Mouse (Mus musculus): ENCODE measurements at regions not wholly inside any gene's neighbourhood (a gene's known extent, or its start where the extent isn't known, plus 50 kb on each side); places are given as distances from the start of the nearest gene placed in this dataset.

DNA sequence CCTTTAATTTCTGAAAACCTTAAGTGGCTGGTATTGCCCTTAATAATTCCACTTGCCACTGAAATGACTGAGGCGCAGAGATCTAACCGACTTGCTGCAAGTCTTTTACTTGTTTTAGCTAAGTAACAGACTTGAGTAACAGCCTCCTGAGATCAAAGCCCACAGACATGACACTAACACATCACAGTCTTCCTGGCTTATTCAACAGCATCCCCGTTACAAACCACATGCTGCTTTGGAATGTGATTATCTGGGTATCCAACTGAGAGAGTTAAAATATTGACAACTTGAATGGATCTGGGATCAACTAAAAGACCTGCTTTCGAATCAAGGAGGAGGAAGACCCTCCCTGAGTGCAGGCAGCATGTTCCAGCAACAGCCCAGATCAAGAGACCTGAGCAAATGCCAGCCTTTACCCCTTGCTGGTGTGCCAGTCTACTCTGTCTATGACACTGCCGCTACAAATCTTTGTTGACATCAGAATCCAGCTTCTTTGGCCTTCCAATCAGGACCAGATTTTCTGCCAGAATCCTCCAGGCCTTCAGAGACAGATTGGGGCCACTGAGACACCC lies 258.7 kb upstream of the Fermt1 start:
- Histone ChIP-seq H3K4me1 (ENCODE audit: control insufficient read depth, insufficient read depth, low read length) (no peaks in the 10 kb centered on the region), H3K4me3 (ENCODE audit: insufficient read depth, low read length) (no peak overlapping the region), H3K27ac (ENCODE audit: insufficient read depth, low read length) (no peak overlapping the region)
- no peak for TF ChIP-seq POLR2A (IDR thresholded peaks at IDR 0.05; ENCODE audit: extremely low read depth, insufficient read depth, low read length)
- no peak for TF ChIP-seq CTCF (IDR thresholded peaks at IDR 0.05; ENCODE audit: extremely low read depth, insufficient read depth, low read length)

DNA sequence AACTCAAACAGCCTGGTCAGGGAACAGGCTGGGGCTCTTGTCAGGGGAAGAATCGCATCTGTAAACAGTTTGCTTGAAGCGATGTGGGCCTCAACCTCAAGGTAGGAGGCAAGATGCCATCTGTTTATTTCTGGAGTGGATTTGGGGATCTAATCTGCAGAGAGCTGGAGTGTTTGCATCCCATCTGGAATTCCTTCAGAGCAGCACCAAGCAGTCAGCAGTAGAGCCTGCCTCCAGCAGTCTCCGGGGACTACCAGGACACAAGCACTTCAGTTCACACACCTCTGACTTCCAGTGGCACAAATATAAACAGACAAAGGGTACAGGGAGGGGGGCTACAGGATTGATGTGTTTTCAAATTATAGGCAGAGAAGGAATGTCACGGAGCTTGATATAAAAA lies 262.8 kb upstream of the Fermt1 start:
- Histone ChIP-seq H3K4me1 (ENCODE audit: control insufficient read depth, insufficient read depth, low read length) (no peaks in the 10 kb centered on the region), H3K4me3 (ENCODE audit: insufficient read depth, low read length) (no peak overlapping the region), H3K27ac (ENCODE audit: insufficient read depth, low read length) (no peak overlapping the region)
- no peak for TF ChIP-seq POLR2A (IDR thresholded peaks at IDR 0.05; ENCODE audit: extremely low read depth, insufficient read depth, low read length)
- no peak for TF ChIP-seq CTCF (IDR thresholded peaks at IDR 0.05; ENCODE audit: extremely low read depth, insufficient read depth, low read length)

DNA sequence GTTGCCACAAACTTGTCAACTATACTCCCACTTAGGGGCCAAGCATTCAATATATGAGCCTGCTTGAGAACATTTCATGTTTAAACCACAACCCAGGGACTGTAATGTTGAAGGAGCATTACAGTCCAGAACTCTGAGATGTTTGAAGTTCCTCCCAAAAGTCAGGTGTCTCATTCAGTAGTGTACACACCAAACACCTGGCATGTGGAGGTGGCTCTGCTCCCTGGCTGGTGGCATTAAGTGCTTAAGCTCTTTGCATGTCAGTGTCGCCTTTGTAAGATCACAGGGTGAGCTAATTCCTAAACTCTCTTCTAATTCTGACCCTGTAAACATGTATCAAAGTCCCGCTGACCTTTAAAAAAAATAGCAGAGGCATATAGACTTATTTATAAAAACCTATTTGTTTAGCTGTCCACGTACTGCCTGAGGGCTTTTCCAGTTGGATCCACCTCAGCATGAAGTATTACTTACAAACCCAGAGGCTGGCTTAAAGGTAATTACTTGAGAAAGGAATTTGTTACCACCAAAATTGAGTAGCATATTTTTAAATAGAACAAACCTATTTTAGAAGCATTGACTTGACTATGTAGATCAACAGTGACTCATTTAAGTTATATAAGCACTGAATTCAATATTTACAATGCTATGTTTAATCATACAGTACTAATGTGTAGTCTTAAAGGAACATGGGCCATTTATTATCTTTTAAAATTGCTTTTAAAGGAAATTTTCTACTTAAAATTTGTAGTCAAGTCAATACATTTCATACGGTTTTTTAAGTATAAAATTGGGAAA lies 276.3 kb upstream of the Fermt1 start:
- TF ChIP-seq CTCF (IDR thresholded peaks at IDR 0.05; ENCODE audit: extremely low read depth, insufficient read depth, low read length) (no peak), POLR2A (IDR thresholded peaks at IDR 0.05; ENCODE audit: extremely low read depth, insufficient read depth, low read length) (no peak)
- Histone ChIP-seq H3K4me1 (ENCODE audit: control insufficient read depth, insufficient read depth, low read length) (no peaks in the 10 kb centered on the region), H3K4me3 (ENCODE audit: insufficient read depth, low read length) (no peak overlapping the region), H3K27ac (ENCODE audit: insufficient read depth, low read length) (no peak overlapping the region)

DNA sequence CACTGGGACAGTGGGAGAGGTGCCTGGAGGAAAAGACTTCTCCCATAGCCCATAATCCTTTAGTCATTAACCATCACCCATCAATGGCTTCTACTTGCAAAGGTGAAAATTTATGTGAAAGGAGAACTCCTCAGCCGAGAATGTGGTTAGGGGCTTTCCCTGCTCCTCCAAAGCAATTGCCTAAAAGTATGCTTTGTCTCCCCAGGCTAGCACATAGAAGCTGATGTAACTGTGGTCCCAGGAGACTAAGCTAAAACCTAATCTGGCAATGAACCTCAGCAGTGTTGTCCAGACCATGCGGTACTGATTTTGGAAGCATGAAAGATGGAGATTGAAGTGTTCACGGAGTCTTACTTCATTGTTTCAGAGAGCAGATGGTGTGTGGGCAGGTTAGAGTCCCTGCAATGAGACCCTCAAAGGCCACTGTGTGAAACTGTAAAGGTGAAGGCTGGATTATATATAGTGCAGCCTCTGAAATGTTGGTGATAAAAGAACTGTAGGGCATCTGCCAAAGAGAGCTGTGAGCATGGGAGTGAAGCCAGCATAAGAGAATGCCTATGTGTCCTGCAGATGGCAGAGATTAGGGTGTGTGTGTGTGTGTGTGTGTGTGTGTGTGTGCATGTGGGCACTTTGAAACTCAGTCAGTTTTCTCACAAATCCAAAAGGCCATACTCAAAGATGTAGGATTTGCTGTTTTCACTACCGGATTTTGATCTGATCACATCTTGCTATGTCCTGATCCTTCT lies 289.6 kb upstream of the Fermt1 start:
- Histone ChIP-seq H3K27ac (ENCODE audit: insufficient read depth, low read length) (no peak overlapping the region), H3K4me3 (ENCODE audit: insufficient read depth, low read length) (no peak overlapping the region), H3K4me1 (ENCODE audit: control insufficient read depth, insufficient read depth, low read length) (no peaks in the 10 kb centered on the region)
- no peak for TF ChIP-seq CTCF (IDR thresholded peaks at IDR 0.05; ENCODE audit: extremely low read depth, insufficient read depth, low read length)
- no peak for TF ChIP-seq POLR2A (IDR thresholded peaks at IDR 0.05; ENCODE audit: extremely low read depth, insufficient read depth, low read length)

DNA sequence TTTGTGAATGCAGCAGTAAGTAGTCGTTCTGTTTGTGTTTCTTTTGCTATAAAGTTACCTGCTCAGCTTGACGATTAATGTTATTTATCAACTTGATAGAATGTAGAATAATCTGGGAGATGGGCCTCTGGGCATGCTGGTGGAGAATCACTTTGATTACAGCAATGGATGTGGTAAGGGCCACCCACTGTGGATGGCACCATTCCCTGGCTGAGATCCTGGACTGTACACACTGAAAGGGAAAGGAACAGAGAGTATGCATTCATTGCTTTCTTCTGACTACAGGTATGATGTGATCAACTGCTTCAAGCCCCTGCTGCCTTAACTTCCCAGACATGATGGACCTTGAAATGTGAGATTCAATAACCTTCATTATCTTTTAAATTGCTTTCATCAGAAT lies 299.8 kb upstream of the Bmp2 start:
- Histone ChIP-seq H3K27ac (ENCODE audit: insufficient read depth, low read length) (no peak overlapping the region), H3K4me1 (ENCODE audit: control insufficient read depth, insufficient read depth, low read length) (no peaks in the 10 kb centered on the region), H3K4me3 (ENCODE audit: insufficient read depth, low read length) (no peak overlapping the region)
- TF ChIP-seq CTCF (IDR thresholded peaks at IDR 0.05; ENCODE audit: extremely low read depth, insufficient read depth, low read length): no peak
- no peak for TF ChIP-seq POLR2A (IDR thresholded peaks at IDR 0.05; ENCODE audit: extremely low read depth, insufficient read depth, low read length)

DNA sequence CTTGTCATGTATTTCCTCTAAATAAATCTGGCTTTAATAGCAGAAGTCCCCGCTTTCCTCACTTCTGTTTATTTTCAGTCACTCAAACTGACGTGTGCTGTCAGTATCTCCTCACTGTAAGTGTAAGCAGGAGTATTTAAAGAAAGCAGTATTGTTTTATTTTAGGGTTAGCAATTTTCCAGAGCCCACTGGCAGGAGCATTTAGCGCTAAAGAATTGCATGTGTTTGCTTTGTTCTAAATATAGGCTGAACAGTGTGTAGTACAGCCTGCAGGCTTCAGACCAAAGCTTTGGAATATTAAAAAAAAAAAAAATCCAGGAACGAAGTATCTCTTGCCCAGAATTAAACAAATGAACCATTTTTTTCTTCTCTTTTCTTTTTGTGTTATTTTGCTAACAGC lies 277.5 kb upstream of the Bmp2 start:
- no peak for TF ChIP-seq POLR2A (IDR thresholded peaks at IDR 0.05; ENCODE audit: extremely low read depth, insufficient read depth, low read length)
- TF ChIP-seq CTCF (IDR thresholded peaks at IDR 0.05; ENCODE audit: extremely low read depth, insufficient read depth, low read length): no peak
- Histone ChIP-seq H3K4me3 (ENCODE audit: insufficient read depth, low read length) (no peak overlapping the region), H3K4me1 (ENCODE audit: control insufficient read depth, insufficient read depth, low read length) (no peaks in the 10 kb centered on the region; the same call in 1 of the 2 replicates), H3K27ac (ENCODE audit: insufficient read depth, low read length) (no peak overlapping the region)

DNA sequence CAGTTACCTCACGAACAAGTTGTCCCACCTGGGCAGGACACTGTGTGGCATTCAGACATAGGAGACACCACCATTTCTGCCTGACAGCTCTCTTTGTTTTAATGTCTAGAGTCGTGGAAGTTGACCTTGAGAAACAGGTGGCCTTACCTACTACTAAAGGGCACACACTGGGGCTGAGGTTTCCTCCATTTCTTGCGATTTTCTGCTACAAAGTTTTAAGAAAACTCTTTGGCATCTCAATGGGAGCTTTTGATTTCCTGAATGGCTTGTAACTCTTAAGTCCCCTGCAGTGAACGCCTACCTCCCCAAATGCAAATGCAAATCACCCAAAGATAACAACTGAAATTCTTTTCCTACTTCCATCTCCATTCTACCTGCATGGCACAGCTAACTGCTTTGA lies 273.4 kb upstream of the Bmp2 start:
- TF ChIP-seq CTCF (IDR thresholded peaks at IDR 0.05; ENCODE audit: extremely low read depth, insufficient read depth, low read length): no peak
- no peak for TF ChIP-seq POLR2A (IDR thresholded peaks at IDR 0.05; ENCODE audit: extremely low read depth, insufficient read depth, low read length)
- Histone ChIP-seq H3K27ac (ENCODE audit: insufficient read depth, low read length) (no peak overlapping the region), H3K4me3 (ENCODE audit: insufficient read depth, low read length) (no peak overlapping the region), H3K4me1 (ENCODE audit: control insufficient read depth, insufficient read depth, low read length) (no peaks in the 10 kb centered on the region; the same call in 1 of the 2 replicates)

DNA sequence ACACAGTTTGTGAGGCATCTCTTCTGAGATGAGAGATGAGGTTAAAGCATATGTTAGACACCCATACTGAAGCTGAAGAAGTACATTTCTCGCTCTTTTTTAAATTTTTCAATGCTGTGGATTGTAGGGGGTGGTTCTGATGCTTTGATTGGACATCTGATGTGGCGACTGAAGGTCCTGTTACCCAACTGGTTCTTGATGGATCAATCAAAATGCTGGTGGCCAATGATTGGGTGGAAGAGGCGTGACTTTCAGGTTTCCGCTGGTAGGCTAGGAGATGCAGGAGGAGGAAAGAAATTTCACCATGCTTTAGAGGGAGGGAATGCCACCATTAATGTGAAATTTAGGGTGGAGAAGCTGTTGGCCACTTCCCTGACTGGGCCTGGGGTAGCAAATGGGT lies 272.7 kb upstream of the Bmp2 start:
- TF ChIP-seq POLR2A (IDR thresholded peaks at IDR 0.05; ENCODE audit: extremely low read depth, insufficient read depth, low read length): no peak
- TF ChIP-seq CTCF (IDR thresholded peaks at IDR 0.05; ENCODE audit: extremely low read depth, insufficient read depth, low read length): no peak
- H3K4me3 ChIP-seq (ENCODE audit: insufficient read depth, low read length): no peak overlapping the region
- H3K4me1 ChIP-seq (ENCODE audit: control insufficient read depth, insufficient read depth, low read length): no peaks in the 10 kb centered on the region; the same call in 1 of the 2 replicates
- no peak overlapping the region for H3K27ac ChIP-seq (ENCODE audit: insufficient read depth, low read length)

DNA sequence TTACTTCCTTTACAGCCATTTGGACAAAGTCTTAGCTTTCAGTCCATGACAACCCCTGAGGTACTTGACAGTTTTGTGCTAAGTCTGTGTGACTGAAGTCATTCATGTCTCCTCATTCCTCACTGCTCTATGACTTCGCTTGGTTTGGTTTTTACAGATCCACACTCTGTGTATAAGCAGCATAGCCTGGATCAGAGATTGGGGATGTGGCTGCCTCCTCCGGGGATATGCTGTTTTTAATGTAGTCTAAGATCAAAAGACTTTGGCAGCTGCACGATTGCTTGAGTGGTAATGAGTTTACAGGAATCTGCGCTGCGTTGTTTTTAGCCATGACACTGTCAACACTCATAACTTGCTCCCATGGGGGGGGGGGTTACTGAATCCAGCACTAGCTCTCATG lies 269.3 kb upstream of the Bmp2 start:
- TF ChIP-seq POLR2A (IDR thresholded peaks at IDR 0.05; ENCODE audit: extremely low read depth, insufficient read depth, low read length) (no peak), CTCF (IDR thresholded peaks at IDR 0.05; ENCODE audit: extremely low read depth, insufficient read depth, low read length) (no peak)
- Histone ChIP-seq H3K4me1 (ENCODE audit: control insufficient read depth, insufficient read depth, low read length) (no peaks in the 10 kb centered on the region), H3K4me3 (ENCODE audit: insufficient read depth, low read length) (no peak overlapping the region), H3K27ac (ENCODE audit: insufficient read depth, low read length) (no peak overlapping the region)
